Mouse (Mus musculus) embryo, embryonic 10 days (tissue): ENCODE measurements around the gene Fnbp1l.

Experiments
- DNase-seq: peaks from one replicate; pipeline ENCODE4 v3.0.0-alpha.2; 2015; ENCODE audit warnings: low spot score

Gene Fnbp1l

DNA sequence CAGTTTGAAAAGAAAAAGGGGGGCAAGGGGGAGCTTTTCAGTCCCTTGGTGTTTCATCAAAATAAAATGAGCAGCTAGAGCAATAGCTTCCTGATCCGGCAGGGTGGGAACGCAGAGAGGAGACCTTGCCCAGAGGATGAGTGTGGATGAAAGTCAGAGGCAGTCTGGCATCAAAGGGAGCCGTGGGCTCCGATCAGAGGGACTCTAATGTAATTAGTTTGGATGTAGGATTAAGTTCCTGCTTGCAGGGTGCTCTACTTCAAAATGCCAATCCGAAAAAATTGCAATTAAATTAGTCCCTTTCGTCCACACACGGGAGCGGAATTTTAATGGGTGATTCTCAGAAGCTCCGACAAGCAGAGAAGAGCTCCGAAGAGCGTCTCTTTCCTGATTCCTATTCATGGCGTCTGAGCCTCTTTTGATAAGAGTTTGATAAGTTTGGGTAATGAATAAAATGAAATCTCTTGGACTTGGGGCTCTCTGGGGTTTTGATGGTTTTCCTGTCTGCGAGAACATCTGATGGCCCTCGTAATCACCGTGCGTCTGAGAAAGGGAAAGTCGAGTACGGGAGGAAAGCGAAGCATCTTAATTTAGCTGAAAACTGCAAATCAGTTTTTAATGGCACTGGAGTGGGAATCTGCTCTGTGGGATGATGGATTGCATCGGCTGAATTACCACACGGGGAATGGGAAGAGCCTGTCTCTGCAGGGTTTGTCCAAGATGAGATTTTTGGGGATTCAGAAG, 126.5 kb downstream of the Fnbp1l start:
- DNase-seq, result no peak

DNA sequence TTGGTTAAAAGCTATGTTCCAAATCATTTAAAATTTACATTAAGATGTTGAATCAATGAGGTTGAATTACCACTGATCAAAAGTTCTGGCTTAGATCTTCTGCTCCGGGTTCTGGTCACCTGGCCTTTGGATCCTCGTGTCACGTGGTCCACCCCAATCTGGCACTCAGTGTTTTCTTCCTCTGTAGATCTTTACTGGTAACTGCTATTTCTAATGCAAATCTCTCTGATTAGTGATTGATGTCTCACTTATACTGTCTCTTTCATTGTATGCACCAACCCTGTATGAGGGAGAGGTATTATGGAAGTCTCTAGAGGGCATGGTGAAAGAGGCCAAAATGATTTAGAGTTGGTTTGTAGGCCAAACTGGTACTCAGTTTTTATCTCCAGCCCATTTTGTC, 127.5 kb downstream of the Fnbp1l start:
- no peak for DNase-seq

DNA sequence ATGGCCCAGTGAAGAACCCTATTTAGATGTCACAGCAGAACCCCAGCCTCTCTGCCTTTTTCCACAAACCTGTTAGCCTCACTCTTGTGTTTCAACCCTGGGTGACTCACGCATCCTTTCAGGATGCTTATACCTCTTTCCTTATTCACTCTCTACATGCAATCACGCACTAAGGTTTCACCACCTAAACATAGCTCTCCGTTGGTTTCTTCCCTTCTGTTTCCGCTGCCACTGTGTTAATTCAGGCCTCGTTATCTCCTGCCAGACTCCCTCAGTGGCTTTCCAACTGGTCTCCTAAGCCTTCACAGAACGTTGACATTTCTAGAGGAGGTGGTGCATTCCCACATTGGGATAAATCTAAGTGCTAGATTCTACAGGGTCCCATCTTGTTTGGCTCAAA, 128.9 kb downstream of the Fnbp1l start:
- no peak for DNase-seq
